Mouse (Mus musculus): ENCODE results near the gene Tsc22d3. TPM values are rescaled to one million over a fixed set of nuclear protein-coding genes. Genes with fewer than 3 reads are reported as not detected.
A peak's percentile ranks its signal among the peaks of the same experiment; 100 is the strongest.

The Tsc22d3 gene
- polyA plus RNA-seq, 1 experiment from 2014 or later, result 71.2 TPM

DNA sequence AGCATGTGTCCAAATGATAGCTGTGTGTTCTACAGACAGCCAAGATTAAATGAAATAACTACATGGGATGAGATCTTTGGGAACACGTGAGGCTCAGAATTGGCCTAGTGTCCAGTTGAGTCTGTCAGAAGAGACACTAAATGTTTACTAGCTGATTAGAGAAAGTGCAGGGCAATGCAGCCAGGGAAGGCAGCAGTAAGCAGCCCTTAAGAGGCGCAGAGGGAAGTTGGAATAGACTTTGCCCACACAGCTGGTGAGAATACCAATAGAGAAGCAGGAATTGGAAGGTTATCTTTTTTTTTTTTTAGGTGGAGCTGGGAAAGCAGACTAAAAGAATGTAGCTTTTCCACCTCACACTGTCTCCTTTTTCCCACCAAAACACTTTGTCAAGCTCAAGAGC is 61.8 kb downstream of the Tsc22d3 start:
- Histone ChIP-seq H3K4me2 (ENCODE audit: low read depth, low read length) (no peak overlapping the region), H3K27ac (ENCODE audit: low read length) (peak overlapping the region; percentile 61), H3K27me3 (replicated peaks; ENCODE audit: control insufficient read depth, insufficient read depth, low read length) (no peaks in the 10 kb centered on the region), H3K9me3 (ENCODE audit: control insufficient read depth, low read length) (no peaks in the 10 kb centered on the region), H3K9ac (ENCODE audit: low read depth, low read length) (no peak overlapping the region), H3K4me1 (ENCODE audit: control insufficient read depth, insufficient read depth, low read length) (peaks cover 3% of the 10 kb centered on the region; the same call in 1 of the 2 replicates), H3K36me3 (ENCODE audit: control insufficient read depth, insufficient read depth, low read length) (no peaks in the 10 kb centered on the region), H3K4me3 (ENCODE audit: low read length) (no peak overlapping the region)
- peak; percentile 14; the same call in 1 of the 2 replicates for ATAC-seq
- WGBS, result 62% methylated on average over 2 of the region's 2 CpGs

DNA sequence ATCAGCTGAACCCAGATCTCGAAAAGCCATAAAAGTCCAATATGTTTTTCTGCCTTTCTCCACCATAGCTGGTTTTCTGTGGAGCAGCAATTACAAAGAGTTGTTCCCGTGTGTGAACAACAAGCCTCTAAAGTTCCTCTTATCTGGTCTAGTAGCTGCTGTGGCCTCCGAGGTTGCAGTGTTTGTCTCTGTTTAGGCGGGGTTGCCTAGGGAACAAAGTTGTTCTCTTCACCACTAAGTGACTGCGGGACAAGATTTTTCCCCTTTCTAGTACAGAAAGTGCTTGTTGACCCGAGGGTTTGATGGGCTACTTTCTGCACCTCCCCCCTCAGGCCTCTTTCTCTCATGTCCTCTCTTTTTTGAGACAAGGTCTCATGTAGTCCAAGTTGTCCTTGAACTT is 62.8 kb downstream of the Tsc22d3 start:
- Histone ChIP-seq H3K4me3 (ENCODE audit: low read length) (no peak overlapping the region), H3K9ac (ENCODE audit: low read depth, low read length) (no peak overlapping the region), H3K4me1 (ENCODE audit: control insufficient read depth, insufficient read depth, low read length) (peaks cover 3% of the 10 kb centered on the region; the same call in 1 of the 2 replicates), H3K4me2 (ENCODE audit: low read depth, low read length) (no peak overlapping the region), H3K9me3 (ENCODE audit: control insufficient read depth, low read length) (no peaks in the 10 kb centered on the region), H3K27me3 (replicated peaks; ENCODE audit: control insufficient read depth, insufficient read depth, low read length) (no peaks in the 10 kb centered on the region), H3K36me3 (ENCODE audit: control insufficient read depth, insufficient read depth, low read length) (no peaks in the 10 kb centered on the region), H3K27ac (ENCODE audit: low read length) (peak overlapping the region; percentile 41; the same call in 1 of the 2 replicates)
- WGBS, result 41% methylated on average over 6 of the region's 6 CpGs
- peak; percentile 52 for ATAC-seq

DNA sequence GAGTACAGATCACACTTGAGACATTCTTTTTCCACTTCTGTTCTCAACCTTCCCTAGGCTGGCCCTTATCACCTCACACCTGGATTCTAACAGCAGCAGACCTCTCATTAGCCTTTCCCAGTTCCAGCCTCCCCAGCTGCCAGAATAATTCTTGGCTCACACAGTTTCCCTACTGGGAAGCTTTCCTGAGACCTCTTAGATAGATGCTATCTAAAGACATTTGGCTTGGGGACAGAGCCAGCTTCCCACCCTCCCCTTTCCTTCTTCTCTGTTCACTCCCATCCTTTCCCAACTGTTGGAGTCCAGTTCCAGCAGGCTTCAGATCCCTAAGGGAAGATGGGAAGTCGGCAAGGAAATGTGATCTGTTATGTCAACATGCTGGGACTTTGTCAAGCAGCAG is 65.0 kb downstream of the Tsc22d3 start:
- 35% methylated on average over 1 of the region's 1 CpGs for WGBS
- Histone ChIP-seq H3K4me3 (ENCODE audit: low read length) (no peak overlapping the region), H3K27ac (ENCODE audit: low read length) (no peak overlapping the region), H3K4me2 (ENCODE audit: low read depth, low read length) (no peak overlapping the region), H3K4me1 (ENCODE audit: control insufficient read depth, insufficient read depth, low read length) (peaks cover 3% of the 10 kb centered on the region; the same call in 1 of the 2 replicates), H3K9ac (ENCODE audit: low read depth, low read length) (no peak overlapping the region), H3K9me3 (ENCODE audit: control insufficient read depth, low read length) (no peaks in the 10 kb centered on the region), H3K36me3 (ENCODE audit: control insufficient read depth, insufficient read depth, low read length) (no peaks in the 10 kb centered on the region), H3K27me3 (replicated peaks; ENCODE audit: control insufficient read depth, insufficient read depth, low read length) (no peaks in the 10 kb centered on the region)
- ATAC-seq, result no peak

DNA sequence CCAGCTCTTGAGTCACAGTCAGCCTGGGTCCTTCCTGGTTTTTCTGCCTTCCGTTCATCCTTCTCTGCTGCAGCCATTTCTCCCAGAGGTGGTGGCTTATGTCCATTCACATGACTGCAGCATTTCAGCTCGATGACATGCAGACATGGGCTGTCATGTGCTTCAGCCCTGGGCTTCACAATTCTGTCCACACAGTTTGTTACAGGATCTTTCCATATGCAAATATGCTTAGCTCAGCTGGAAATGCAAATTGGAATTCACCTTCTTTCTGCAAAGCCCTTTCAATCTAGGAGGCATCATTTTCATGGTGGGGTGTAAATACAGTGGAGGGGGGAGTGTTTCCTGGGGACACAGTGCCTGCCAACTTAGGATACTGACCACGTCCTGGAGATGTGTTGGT is 66.2 kb downstream of the Tsc22d3 start:
- 72% methylated on average over 3 of the region's 3 CpGs for WGBS

DNA sequence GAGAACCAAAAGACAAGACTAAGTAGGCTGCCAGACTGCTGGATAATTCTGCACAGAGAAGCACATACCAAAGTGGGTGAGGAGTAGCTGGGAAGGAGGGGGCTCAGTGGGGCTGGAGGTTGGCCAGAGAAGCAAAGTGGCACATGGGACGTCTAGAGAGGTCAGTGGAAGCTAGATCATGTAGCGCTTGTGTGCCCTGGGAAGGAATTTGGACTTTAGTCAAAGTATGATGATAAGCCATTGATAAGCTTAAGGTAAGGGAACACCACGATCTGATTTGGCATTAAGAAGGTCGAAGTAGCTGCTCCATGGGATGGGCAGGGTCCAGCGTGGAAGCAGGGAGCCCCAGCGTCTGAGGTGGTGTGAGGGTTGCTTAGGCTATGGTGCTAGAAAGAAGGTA is 68.1 kb downstream of the Tsc22d3 start:
- WGBS, result 59% methylated on average over 6 of the region's 6 CpGs
- ATAC-seq, result peak; percentile 73

More for the DNA sequence above, 66.2 kb downstream of the Tsc22d3 start:
- Histone ChIP-seq H3K27me3 (replicated peaks; ENCODE audit: control insufficient read depth, insufficient read depth, low read length) (no peaks in the 10 kb centered on the region), H3K4me1 (ENCODE audit: control insufficient read depth, insufficient read depth, low read length) (peaks cover 3% of the 10 kb centered on the region; the same call in 1 of the 2 replicates), H3K4me2 (ENCODE audit: low read depth, low read length) (no peak overlapping the region), H3K27ac (ENCODE audit: low read length) (no peak overlapping the region), H3K36me3 (ENCODE audit: control insufficient read depth, insufficient read depth, low read length) (no peaks in the 10 kb centered on the region), H3K9me3 (ENCODE audit: control insufficient read depth, low read length) (no peaks in the 10 kb centered on the region), H3K4me3 (ENCODE audit: low read length) (no peak overlapping the region), H3K9ac (ENCODE audit: low read depth, low read length) (no peak overlapping the region)
- ATAC-seq, result no peak

DNA sequence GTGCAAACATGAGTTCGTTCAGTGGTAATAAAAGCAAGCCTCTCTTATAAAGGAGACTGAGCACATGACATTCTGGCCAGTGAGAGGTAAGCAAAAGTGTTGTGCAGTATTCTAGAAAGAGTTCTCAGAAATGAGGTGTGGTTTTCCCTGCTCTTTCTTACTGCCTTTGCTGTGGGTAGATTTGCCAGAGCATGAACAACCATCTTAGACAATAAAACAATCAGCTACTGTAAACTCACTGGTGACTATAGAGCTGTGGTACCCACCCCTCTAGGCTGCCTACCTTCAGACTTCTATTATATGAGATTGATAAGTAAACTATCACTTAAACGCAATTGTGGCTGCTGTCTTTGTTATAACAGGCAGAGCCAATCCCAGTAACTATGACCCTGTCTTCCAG is 69.1 kb downstream of the Tsc22d3 start:
- Histone ChIP-seq H3K36me3 (ENCODE audit: control insufficient read depth, insufficient read depth, low read length) (no peaks in the 10 kb centered on the region), H3K4me2 (ENCODE audit: low read depth, low read length) (no peak overlapping the region), H3K27ac (ENCODE audit: low read length) (no peak overlapping the region), H3K4me3 (ENCODE audit: low read length) (no peak overlapping the region), H3K4me1 (ENCODE audit: control insufficient read depth, insufficient read depth, low read length) (no peaks in the 10 kb centered on the region), H3K27me3 (replicated peaks; ENCODE audit: control insufficient read depth, insufficient read depth, low read length) (no peaks in the 10 kb centered on the region), H3K9me3 (ENCODE audit: control insufficient read depth, low read length) (no peaks in the 10 kb centered on the region), H3K9ac (ENCODE audit: low read depth, low read length) (no peak overlapping the region)
- 50% methylated on average over 2 of the region's 2 CpGs for WGBS
- peak; percentile 61; the same call in 1 of the 2 replicates for ATAC-seq

More for the DNA sequence above, 68.1 kb downstream of the Tsc22d3 start:
- Histone ChIP-seq H3K27ac (ENCODE audit: low read length) (no peak overlapping the region), H3K9me3 (ENCODE audit: control insufficient read depth, low read length) (no peaks in the 10 kb centered on the region), H3K36me3 (ENCODE audit: control insufficient read depth, insufficient read depth, low read length) (no peaks in the 10 kb centered on the region), H3K4me1 (ENCODE audit: control insufficient read depth, insufficient read depth, low read length) (no peaks in the 10 kb centered on the region), H3K4me2 (ENCODE audit: low read depth, low read length) (no peak overlapping the region), H3K9ac (ENCODE audit: low read depth, low read length) (no peak overlapping the region), H3K4me3 (ENCODE audit: low read length) (no peak overlapping the region), H3K27me3 (replicated peaks; ENCODE audit: control insufficient read depth, insufficient read depth, low read length) (no peaks in the 10 kb centered on the region)

DNA sequence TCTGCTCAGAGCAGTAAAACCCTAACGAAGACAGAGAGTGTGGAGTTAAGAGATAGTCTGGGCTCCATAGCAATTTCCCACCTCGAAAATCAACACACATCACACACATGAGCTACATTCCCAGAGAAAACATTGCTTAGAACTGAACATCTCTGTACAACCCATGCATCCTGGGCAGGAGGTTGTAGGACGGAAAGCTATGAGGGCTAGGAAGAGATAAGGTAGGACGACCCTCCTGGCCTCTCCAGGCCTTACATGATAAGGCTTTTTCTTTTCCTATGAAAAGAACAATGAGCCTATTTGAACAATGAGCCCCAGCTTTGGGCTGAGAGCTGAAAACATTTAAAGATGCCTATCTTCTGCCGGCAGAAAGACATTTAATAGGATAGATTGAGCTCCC is 69.8 kb downstream of the Tsc22d3 start:
- 76% methylated on average over 5 of the region's 5 CpGs for WGBS

DNA sequence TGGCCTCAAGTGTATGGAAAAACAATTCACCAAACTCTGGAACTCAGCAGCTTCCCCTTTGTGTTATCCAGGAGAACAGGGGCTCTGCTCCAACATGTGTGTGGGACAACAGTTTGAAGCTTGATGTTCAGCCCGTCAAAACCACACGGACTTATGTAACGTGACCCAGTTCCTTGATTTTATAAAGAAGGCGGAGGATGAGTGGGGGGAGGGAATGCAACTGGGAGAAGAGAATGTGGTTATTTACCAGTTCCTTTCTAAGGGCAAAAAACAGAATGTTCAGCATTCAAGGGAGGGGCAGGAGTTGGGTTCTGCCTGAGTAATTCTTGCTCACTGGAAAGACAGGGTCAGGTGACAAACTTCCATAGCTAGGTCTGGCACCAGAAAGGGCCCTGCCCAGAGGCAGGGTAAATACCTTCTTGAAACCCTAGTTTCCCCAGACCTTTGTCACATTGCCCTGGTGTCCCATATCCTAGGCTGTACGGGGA is 71.3 kb downstream of the Tsc22d3 start:
- Histone ChIP-seq H3K27ac (ENCODE audit: low read length) (no peak overlapping the region), H3K27me3 (replicated peaks; ENCODE audit: control insufficient read depth, insufficient read depth, low read length) (no peaks in the 10 kb centered on the region), H3K36me3 (ENCODE audit: control insufficient read depth, insufficient read depth, low read length) (no peaks in the 10 kb centered on the region), H3K9me3 (ENCODE audit: control insufficient read depth, low read length) (no peaks in the 10 kb centered on the region), H3K4me2 (ENCODE audit: low read depth, low read length) (no peak overlapping the region), H3K4me3 (ENCODE audit: low read length) (no peak overlapping the region), H3K4me1 (ENCODE audit: control insufficient read depth, insufficient read depth, low read length) (no peaks in the 10 kb centered on the region), H3K9ac (ENCODE audit: low read depth, low read length) (no peak overlapping the region)
- 72% methylated on average over 5 of the region's 5 CpGs for WGBS
- ATAC-seq, result no peak

More for the DNA sequence above, 69.8 kb downstream of the Tsc22d3 start:
- Histone ChIP-seq H3K9me3 (ENCODE audit: control insufficient read depth, low read length) (no peaks in the 10 kb centered on the region), H3K9ac (ENCODE audit: low read depth, low read length) (no peak overlapping the region), H3K27me3 (replicated peaks; ENCODE audit: control insufficient read depth, insufficient read depth, low read length) (no peaks in the 10 kb centered on the region), H3K4me2 (ENCODE audit: low read depth, low read length) (no peak overlapping the region), H3K4me1 (ENCODE audit: control insufficient read depth, insufficient read depth, low read length) (no peaks in the 10 kb centered on the region), H3K4me3 (ENCODE audit: low read length) (no peak overlapping the region), H3K27ac (ENCODE audit: low read length) (no peak overlapping the region), H3K36me3 (ENCODE audit: control insufficient read depth, insufficient read depth, low read length) (no peaks in the 10 kb centered on the region)
- no peak for ATAC-seq

DNA sequence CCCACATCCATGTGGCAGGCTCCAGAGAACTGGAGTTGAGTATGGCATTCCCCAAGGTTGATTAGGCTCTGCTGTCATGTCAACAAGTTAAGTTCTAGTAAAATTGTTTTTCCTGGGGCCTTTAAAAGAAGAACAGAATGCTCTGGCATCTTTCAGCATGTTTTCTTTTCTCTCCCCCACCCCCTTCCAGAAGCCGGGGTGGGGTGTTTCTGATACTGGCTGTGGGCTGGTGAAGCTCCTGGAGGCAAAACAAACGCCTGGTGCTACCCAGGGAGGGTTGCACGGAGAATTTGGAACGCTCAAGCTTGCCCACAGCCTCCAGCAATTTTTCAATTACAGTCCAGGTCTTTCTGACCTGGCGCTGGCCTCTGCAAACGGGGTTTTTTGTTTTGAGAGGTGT is 73.2 kb downstream of the Tsc22d3 start:
- Histone ChIP-seq H3K27ac (ENCODE audit: low read length) (no peak overlapping the region), H3K4me3 (ENCODE audit: low read length) (no peak overlapping the region), H3K9me3 (ENCODE audit: control insufficient read depth, low read length) (no peaks in the 10 kb centered on the region), H3K36me3 (ENCODE audit: control insufficient read depth, insufficient read depth, low read length) (no peaks in the 10 kb centered on the region), H3K4me1 (ENCODE audit: control insufficient read depth, insufficient read depth, low read length) (no peaks in the 10 kb centered on the region), H3K4me2 (ENCODE audit: low read depth, low read length) (no peak overlapping the region), H3K27me3 (replicated peaks; ENCODE audit: control insufficient read depth, insufficient read depth, low read length) (no peaks in the 10 kb centered on the region), H3K9ac (ENCODE audit: low read depth, low read length) (no peak overlapping the region)
- WGBS, result 57% methylated on average over 6 of the region's 6 CpGs
- ATAC-seq, result no peak

DNA sequence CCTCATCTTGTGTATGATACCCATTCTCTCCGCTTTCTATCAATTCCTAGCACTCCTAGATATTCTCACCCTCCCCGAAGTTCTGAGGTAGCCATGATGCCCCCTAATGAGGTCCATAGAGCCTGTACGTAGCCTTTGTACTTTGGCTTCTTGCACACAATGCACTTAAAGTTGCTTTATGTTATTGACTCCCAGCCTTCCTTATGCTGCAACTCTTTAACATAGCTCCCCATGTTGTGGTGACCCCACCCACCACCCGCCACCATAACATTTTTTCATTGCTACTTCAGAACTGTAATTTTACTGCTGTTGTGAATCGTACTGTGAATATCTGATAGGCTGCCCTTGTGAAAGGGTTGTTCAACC is 74.2 kb downstream of the Tsc22d3 start:
- H3K4me3 ChIP-seq (ENCODE audit: low read length), result no peak overlapping the region
- H3K4me1 ChIP-seq (ENCODE audit: control insufficient read depth, insufficient read depth, low read length), result no peaks in the 10 kb centered on the region
- no peak overlapping the region for H3K27ac ChIP-seq (ENCODE audit: low read length)
- H3K9ac ChIP-seq (ENCODE audit: low read depth, low read length), result no peak overlapping the region
- ATAC-seq, result 0 out of 2 replicates have a peak, but pooled peaks have one; percentile 57
- H3K27me3 ChIP-seq (replicated peaks; ENCODE audit: control insufficient read depth, insufficient read depth, low read length), result no peaks in the 10 kb centered on the region
- H3K4me2 ChIP-seq (ENCODE audit: low read depth, low read length), result no peak overlapping the region
- no peaks in the 10 kb centered on the region for H3K9me3 ChIP-seq (ENCODE audit: control insufficient read depth, low read length)
- no peaks in the 10 kb centered on the region for H3K36me3 ChIP-seq (ENCODE audit: control insufficient read depth, insufficient read depth, low read length)
- 85% methylated on average over 5 of the region's 5 CpGs for WGBS

Measured in intestine, embryonic 16.5 days (tissue).